Comparison of ENCODE assay signal across 25 mouse cellular contexts in genomic region chr9:97024451-97024850, GRCm38 (mm10).
"Had no signal": no experiment of that assay in that cellular context is flagged by ENCODE, and none has a peak within 500 bp of the region (broad histone marks: within the 10 kb centered on the region; RNA-seq: fewer than 3 reads in every experiment).

No protein-coding gene starts in this region.

- ATAC-seq: hindbrain, embryonic 16.5 days; inflammation-experienced regulatory T-cells, adult 6 months; intestine, embryonic 15.5 days; intestine, postnatal 0 days had no signal

- H3K9me3 ChIP-seq: heart, embryonic 10.5 days; hindbrain, embryonic 12.5 days; intestine, embryonic 15.5 days; limb, embryonic 12.5 days; limb, embryonic 15.5 days; liver, embryonic 13.5 days had no signal

- H3K4me2 ChIP-seq: heart, embryonic 12.5 days; hindbrain, embryonic 12.5 days; hindbrain, embryonic 14.5 days; intestine, embryonic 15.5 days; limb, embryonic 12.5 days; limb, embryonic 15.5 days; liver, embryonic 13.5 days had no signal

- H3K4me1 ChIP-seq: liver, embryonic 13.5 days had no signal

- H3K36me3 ChIP-seq: heart, embryonic 10.5 days; heart, embryonic 12.5 days; hindbrain, embryonic 10.5 days; hindbrain, embryonic 12.5 days; intestine, embryonic 15.5 days; limb, embryonic 12.5 days; limb, embryonic 15.5 days; liver, embryonic 13.5 days had no signal

- H3K4me3 ChIP-seq: gastrocnemius, adult 2 months; heart, embryonic 10.5 days; heart, embryonic 12.5 days; hindbrain, embryonic 10.5 days; hindbrain, embryonic 12.5 days; intestine, embryonic 15.5 days; layer of hippocampus, adult 2 months; limb, embryonic 12.5 days; limb, embryonic 15.5 days; liver, embryonic 13.5 days had no signal

- H3K27ac ChIP-seq: gastrocnemius, adult 2 months; heart, embryonic 10.5 days; hindbrain, embryonic 10.5 days; hindbrain, embryonic 12.5 days; hindbrain, embryonic 14.5 days; intestine, embryonic 15.5 days; layer of hippocampus, adult 2 months; limb, embryonic 12.5 days; limb, embryonic 15.5 days; liver, embryonic 13.5 days had no signal

- H3K27me3 ChIP-seq: heart, embryonic 12.5 days; hindbrain, embryonic 12.5 days; intestine, embryonic 15.5 days had no signal

- H3K9ac ChIP-seq: heart, embryonic 12.5 days; hindbrain, embryonic 12.5 days; hindbrain, embryonic 14.5 days; intestine, embryonic 15.5 days; limb, embryonic 12.5 days; limb, embryonic 15.5 days; liver, embryonic 13.5 days had no signal

- DNase-seq: gastrocnemius, adult 2 months; gastrocnemius, postnatal 10 days; gastrocnemius, postnatal 25 days; heart, adult 18-20 months; heart, postnatal 10 days; heart, postnatal 4 days; kidney, adult 18-20 months; kidney, adult 8-10 months; kidney, postnatal 10 days; kidney, postnatal 25 days; kidney, postnatal 4 days; left cerebral cortex, postnatal 4 days; liver, embryonic 13.5 days had no signal
